Mouse (Mus musculus) olfactory bulb, adult 2 months (tissue): ENCODE results near the gene Olfr10.

Experiments
- CTCF ChIP-seq: fragments of 200-500 bp; IDR thresholded peaks from 2 replicates; pipeline ENCODE4 v1.5.1; 2012; ENCODE audit warnings: low read depth, mild to moderate bottlenecking, low read length, moderate library complexity; ENCODE audit not compliant: insufficient read depth
- POLR2A ChIP-seq: fragments of 200-500 bp; IDR thresholded peaks from 2 replicates; pipeline ENCODE4 v1.6.1; 2012; ENCODE audit warnings: mild to moderate bottlenecking, low read depth, low read length, moderate library complexity; ENCODE audit not compliant: insufficient read depth

DNA sequence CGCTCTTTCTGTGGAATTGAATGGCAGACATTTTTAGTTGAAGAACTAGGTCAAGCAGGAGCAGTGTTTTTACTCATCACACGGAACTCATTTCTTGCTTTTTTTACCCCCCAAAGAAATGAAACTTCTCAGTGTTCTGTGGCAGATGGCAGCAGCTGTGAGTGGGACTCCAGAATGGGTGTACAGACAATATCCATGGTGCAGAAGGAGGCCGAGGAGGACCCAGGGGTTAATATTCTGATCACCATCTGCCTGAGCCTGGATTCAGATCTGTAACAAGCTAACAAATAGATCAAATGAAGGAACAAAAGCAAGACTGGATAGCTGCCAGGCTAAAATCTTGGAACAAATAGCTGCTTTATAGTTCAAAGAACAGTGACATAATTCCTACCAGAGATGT lies 11.8 kb upstream of the Olfr10 start:
- TF ChIP-seq POLR2A (no peak), CTCF (no peak)
